Mouse (Mus musculus) cortical plate, adult 2 months (tissue): ENCODE results near the gene Pabpn1.

ENCODE experiments used
- CTCF ChIP-seq: fragments of 200-500 bp; IDR thresholded peaks from 2 replicates; pipeline ENCODE4 v1.5.1; 2011; ENCODE audit warnings: mild to moderate bottlenecking, control low read depth, low read length; ENCODE audit not compliant: insufficient read depth; ENCODE audit errors: extremely low read depth
- POLR2A ChIP-seq: fragments of 200-500 bp; IDR thresholded peaks from 2 replicates; pipeline ENCODE4 v1.6.1; 2011; ENCODE audit warnings: mild to moderate bottlenecking, low read length, control low read depth; ENCODE audit not compliant: insufficient read depth; ENCODE audit errors: extremely low read depth

DNA sequence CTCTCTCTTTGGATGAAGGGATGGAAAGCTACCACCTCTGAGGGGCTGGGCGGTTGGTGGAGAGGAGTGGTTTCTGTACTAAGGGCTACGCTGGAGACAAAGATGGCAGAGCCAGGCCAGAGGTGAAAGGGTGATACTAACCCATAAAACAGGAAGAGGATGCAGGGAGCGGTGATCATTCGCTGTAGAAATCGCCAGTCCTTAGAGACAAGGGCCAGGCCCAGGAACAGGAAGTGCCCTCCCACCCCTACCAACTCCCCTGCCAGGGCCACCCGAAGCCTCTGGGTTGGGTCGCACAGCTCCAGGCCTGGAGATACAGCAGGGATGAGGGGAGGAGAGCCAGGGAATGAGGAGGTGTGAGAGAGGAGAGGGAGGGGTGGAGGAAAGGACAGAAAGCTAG lies 16.4 kb downstream of the Pabpn1 start:
- TF ChIP-seq CTCF (no peak), POLR2A (no peak)
